Mouse (Mus musculus): ENCODE results near the gene Zfhx3. TPM values are rescaled to one million over a fixed set of nuclear protein-coding genes. Genes with fewer than 3 reads are reported as not detected.

Gene Zfhx3
- polyA plus RNA-seq, 1 experiment: 17.1 TPM

DNA sequence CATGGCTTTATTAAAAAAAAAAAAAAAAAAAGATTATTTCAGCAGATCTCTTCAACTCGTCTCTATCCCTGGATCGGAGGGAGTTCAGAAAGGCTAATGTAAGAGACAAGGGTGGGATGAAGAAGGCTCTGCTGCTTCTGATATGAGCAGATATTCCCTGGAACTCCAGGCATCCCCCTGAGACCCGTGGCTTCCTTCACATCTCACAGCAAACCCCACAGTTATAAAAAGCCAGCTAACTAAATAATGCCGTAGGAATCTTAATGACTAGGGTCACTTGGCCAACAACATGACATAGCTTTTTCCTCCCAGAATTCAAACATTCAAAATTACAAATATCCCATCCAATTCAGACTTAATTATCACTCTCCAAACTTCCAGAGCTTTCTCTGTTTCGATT lies 666.7 kb downstream of the Zfhx3 start:
- TF ChIP-seq POLR2A (IDR thresholded peaks at IDR 0.05; ENCODE audit: borderline replicate concordance, low read depth, low read length): no peak
- no peak for TF ChIP-seq CTCF (IDR thresholded peaks at IDR 0.05; ENCODE audit: low read depth, low read length)
- Histone ChIP-seq H3K4me1 (ENCODE audit: control insufficient read depth, insufficient read depth, low read length) (peaks cover 20% of the 10 kb centered on the region), H3K4me3 (ENCODE audit: insufficient read depth, low read length) (no peak overlapping the region), H3K27ac (ENCODE audit: insufficient read depth, low read depth, low read length) (no peak overlapping the region)

DNA sequence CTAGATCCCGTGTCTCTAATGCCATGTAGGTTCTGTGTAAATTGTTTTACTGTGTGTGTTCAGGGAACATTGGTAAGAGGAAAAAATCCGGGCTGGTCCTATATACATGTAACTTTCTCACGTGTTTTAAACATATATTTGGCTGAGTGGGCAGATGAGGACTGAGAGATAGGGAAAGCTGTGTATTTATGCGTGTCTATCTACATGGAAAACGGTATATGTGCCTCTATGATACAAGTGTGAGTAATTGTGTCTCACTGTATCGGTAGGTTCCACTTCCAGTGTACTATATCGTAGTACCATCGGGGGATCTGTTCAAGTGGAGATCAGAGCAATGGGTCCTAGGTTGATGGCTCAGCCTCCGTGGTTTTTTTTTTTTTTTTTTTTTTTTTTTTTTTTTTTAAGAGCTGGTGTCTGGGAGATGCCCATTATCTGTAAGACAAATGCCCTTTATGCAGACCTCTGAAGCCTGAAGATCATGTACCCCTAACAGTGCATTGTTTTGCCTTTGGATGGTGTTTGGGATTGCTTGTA lies 668.8 kb downstream of the Zfhx3 start:
- peaks cover 24% of the 10 kb centered on the region for H3K4me1 ChIP-seq (ENCODE audit: control insufficient read depth, insufficient read depth, low read length)
- TF ChIP-seq CTCF (IDR thresholded peaks at IDR 0.05; ENCODE audit: low read depth, low read length): no peak
- TF ChIP-seq POLR2A (IDR thresholded peaks at IDR 0.05; ENCODE audit: borderline replicate concordance, low read depth, low read length): no peak
- H3K4me3 ChIP-seq (ENCODE audit: insufficient read depth, low read length): no peak overlapping the region
- H3K27ac ChIP-seq (ENCODE audit: insufficient read depth, low read depth, low read length): no peak overlapping the region

DNA sequence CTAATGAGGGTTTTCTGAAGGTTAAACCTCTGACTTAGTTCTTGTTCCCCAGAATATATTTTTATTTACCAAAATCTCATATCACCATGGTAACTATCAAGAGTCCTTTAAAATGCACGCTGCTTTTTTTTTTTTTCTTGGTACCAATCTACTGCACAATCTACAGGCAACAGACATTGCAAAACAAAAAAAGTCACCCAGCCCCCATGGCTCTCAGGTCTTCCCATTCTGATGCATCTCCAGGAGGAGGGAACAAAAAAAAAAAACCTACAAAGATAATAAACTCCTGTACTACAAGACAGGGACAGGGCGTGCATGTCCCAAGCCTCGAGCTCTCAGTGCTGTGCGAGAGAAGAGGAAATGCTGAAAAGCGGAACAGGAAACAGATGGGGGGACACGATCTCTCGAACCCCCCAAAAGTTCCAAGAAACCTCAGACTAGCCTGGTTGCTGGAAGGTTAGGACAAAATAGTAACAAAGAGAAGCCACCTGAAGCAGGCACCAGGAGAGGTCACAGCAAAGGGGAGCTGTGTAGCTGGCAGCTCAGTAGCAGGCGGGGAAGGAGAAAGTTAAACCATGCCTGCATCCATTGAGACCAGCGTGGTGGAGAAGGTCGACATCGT lies 669.5 kb downstream of the Zfhx3 start:
- H3K4me3 ChIP-seq (ENCODE audit: insufficient read depth, low read length): peak overlapping the region; percentile 10; the same call in 1 of the 2 replicates
- H3K4me1 ChIP-seq (ENCODE audit: control insufficient read depth, insufficient read depth, low read length): peaks cover 24% of the 10 kb centered on the region
- H3K27ac ChIP-seq (ENCODE audit: insufficient read depth, low read depth, low read length): peak overlapping the region; percentile 74
- TF ChIP-seq CTCF (IDR thresholded peaks at IDR 0.05; ENCODE audit: low read depth, low read length) (no peak), POLR2A (IDR thresholded peaks at IDR 0.05; ENCODE audit: borderline replicate concordance, low read depth, low read length) (no peak)

DNA sequence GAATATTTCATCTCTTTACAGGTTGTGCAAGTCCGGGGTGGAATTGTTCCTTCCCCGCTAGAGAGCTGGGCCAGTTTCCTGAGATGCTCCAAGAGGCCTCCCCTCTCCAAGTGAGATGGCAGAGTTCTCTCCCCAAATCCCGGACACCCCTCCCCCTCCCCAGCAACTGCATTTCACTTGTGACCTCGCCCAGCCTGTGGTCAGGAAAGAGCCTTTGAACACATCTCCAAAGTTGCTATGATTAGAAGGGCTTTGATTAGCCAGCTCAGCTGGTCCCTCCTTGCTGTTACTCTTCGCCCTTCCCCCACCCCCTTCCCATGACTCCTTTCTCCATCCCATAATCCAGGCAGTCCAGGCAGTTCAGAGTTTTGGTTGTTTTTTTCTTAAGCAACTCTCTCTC lies 670.4 kb downstream of the Zfhx3 start:
- no peak overlapping the region for H3K4me3 ChIP-seq (ENCODE audit: insufficient read depth, low read length)
- H3K4me1 ChIP-seq (ENCODE audit: control insufficient read depth, insufficient read depth, low read length): peaks cover 24% of the 10 kb centered on the region
- no peak for TF ChIP-seq CTCF (IDR thresholded peaks at IDR 0.05; ENCODE audit: low read depth, low read length)
- no peak for TF ChIP-seq POLR2A (IDR thresholded peaks at IDR 0.05; ENCODE audit: borderline replicate concordance, low read depth, low read length)
- H3K27ac ChIP-seq (ENCODE audit: insufficient read depth, low read depth, low read length): peak overlapping the region; percentile 74; the same call in 1 of the 2 replicates

DNA sequence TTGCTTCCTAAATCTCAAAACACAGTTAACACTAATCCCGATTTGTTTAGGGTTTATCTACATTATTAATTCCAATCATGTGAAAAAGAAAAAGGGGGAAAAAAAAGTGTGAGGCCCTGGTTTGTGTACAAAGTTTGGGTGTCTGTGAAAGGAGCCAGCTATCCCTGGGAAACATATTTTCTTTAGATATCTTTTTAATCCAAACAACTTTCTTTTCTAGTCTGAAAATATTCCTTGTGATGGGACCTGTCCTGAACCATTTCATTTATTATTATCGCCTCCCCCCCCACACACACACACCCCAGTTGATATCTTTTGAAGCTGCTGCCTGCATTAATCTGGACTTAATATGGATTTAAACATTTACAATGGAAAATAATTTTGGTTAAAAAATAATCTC lies 670.8 kb downstream of the Zfhx3 start:
- Histone ChIP-seq H3K4me1 (ENCODE audit: control insufficient read depth, insufficient read depth, low read length) (peaks cover 24% of the 10 kb centered on the region), H3K4me3 (ENCODE audit: insufficient read depth, low read length) (no peak overlapping the region), H3K27ac (ENCODE audit: insufficient read depth, low read depth, low read length) (no peak overlapping the region)
- no peak for TF ChIP-seq CTCF (IDR thresholded peaks at IDR 0.05; ENCODE audit: low read depth, low read length)
- TF ChIP-seq POLR2A (IDR thresholded peaks at IDR 0.05; ENCODE audit: borderline replicate concordance, low read depth, low read length): no peak

DNA sequence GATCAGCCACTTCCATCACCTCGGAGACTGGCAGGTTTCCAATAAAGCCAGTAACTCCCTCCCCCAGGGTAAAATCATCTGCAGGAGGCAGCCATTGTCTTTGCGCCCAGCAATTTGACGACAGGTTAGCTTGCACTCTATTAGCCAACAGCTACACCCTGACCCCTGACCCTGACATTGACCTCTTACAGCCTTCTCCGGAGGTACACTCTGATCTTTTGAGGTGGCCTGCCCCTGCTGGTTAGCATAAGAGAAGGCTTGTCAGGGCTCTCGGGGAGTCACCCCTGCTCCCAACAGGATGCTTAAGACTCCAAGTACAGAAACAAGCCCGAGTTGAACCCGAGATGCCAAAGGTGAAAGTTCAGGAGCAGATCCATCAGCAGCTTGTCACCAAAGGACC lies 678.9 kb downstream of the Zfhx3 start:
- TF ChIP-seq POLR2A (IDR thresholded peaks at IDR 0.05; ENCODE audit: borderline replicate concordance, low read depth, low read length) (no peak), CTCF (IDR thresholded peaks at IDR 0.05; ENCODE audit: low read depth, low read length) (no peak)
- Histone ChIP-seq H3K4me1 (ENCODE audit: control insufficient read depth, insufficient read depth, low read length) (0 out of 2 replicates have a peak, but pooled peaks cover 4% of the 10 kb centered on the region), H3K27ac (ENCODE audit: insufficient read depth, low read depth, low read length) (no peak overlapping the region), H3K4me3 (ENCODE audit: insufficient read depth, low read length) (no peak overlapping the region)

DNA sequence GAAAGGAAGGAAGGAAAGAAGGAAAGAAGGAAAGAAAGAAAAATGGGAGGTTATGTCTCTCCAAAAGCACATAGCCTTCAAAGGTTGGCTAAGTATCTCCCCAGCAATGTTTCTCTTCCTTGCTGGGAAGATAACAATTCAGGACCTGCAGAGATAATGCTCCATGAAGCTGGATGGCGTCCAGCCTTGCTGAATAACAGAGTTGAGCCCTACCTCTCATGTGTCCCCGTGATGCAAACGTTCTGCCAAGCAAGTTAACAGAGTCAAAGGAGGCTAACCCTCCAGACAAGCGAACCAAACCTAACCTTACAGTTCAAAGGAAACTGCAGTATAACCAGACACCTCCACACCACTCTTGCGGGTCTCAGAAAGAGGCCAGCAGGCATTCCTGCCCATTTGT lies 681.2 kb downstream of the Zfhx3 start:
- no peak for TF ChIP-seq POLR2A (IDR thresholded peaks at IDR 0.05; ENCODE audit: borderline replicate concordance, low read depth, low read length)
- no peak for TF ChIP-seq CTCF (IDR thresholded peaks at IDR 0.05; ENCODE audit: low read depth, low read length)
- H3K4me1 ChIP-seq (ENCODE audit: control insufficient read depth, insufficient read depth, low read length): 0 out of 2 replicates have a peak, but pooled peaks cover 4% of the 10 kb centered on the region
- no peak overlapping the region for H3K27ac ChIP-seq (ENCODE audit: insufficient read depth, low read depth, low read length)
- no peak overlapping the region for H3K4me3 ChIP-seq (ENCODE audit: insufficient read depth, low read length)

DNA sequence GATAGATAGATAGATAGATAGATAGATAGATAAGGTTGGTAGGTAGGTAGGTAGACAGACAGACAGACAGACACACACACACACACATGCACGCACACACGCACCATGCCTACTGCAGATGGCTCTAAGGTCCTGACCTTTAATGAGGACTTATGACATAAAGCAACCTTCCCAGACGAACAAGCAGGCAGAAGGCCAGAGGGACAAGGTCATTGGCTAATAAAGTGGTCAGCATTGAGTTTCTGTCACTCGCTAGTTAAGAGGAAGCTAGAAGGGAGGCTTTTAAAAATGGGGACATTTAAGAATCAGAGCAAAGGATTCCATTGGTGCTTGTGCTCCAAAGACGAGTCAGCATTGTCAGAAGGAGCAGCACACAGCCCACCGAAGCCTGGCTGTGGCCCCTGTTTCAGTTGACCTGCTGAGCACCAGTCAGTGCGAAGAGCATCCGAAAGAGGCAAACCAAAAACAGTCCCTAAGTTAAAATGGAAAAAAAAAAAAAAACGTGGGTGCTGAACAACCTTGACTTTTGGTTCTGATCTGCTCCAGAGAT lies 683.2 kb downstream of the Zfhx3 start:
- no peak overlapping the region for H3K4me3 ChIP-seq (ENCODE audit: insufficient read depth, low read length)
- H3K4me1 ChIP-seq (ENCODE audit: control insufficient read depth, insufficient read depth, low read length): 0 out of 2 replicates have a peak, but pooled peaks cover 4% of the 10 kb centered on the region
- no peak overlapping the region for H3K27ac ChIP-seq (ENCODE audit: insufficient read depth, low read depth, low read length)
- TF ChIP-seq POLR2A (IDR thresholded peaks at IDR 0.05; ENCODE audit: borderline replicate concordance, low read depth, low read length): no peak
- TF ChIP-seq CTCF (IDR thresholded peaks at IDR 0.05; ENCODE audit: low read depth, low read length): no peak

DNA sequence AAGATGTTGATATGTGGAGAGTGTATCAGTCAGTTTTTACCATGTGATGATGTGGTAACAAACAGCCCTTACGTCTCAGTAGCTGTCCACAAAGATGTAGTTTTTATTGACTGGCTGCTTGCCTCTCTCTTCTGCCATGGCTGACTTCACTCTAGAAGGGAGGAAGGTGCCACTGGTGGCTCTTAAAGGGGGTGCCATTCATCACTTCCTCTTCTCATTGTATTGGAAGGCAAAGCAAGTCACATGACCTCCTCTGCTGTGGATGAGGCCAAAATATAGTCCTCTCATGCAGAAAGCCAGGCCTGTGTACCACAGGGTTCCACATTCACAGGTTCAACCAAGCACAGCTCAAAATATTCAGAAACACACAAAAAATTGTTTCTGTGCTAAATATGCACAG lies 688.6 kb downstream of the Zfhx3 start:
- peaks cover 5% of the 10 kb centered on the region for H3K4me1 ChIP-seq (ENCODE audit: control insufficient read depth, insufficient read depth, low read length)
- no peak for TF ChIP-seq CTCF (IDR thresholded peaks at IDR 0.05; ENCODE audit: low read depth, low read length)
- no peak for TF ChIP-seq POLR2A (IDR thresholded peaks at IDR 0.05; ENCODE audit: borderline replicate concordance, low read depth, low read length)
- H3K4me3 ChIP-seq (ENCODE audit: insufficient read depth, low read length): no peak overlapping the region
- no peak overlapping the region for H3K27ac ChIP-seq (ENCODE audit: insufficient read depth, low read depth, low read length)

DNA sequence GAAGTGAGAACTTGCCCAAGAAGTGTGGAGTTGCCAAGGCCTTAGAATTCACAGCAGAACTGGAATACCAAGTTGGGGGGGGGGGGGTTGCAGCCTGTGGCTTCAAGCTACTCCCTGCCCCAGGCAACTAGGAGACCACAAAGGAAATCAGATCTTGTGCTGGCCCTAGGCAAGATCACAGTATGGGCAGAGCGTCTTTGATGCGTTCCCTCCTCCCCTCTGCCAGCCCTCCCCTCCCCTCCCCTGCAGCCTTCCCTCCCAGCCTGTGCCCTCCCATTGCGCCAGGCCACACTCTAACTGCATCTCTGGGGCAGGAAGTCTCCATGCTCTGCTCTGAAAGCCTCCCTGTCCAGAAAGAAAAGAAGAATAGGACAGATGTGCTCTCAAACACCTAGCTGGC lies 691.8 kb downstream of the Zfhx3 start:
- H3K4me1 ChIP-seq (ENCODE audit: control insufficient read depth, insufficient read depth, low read length): peaks cover 5% of the 10 kb centered on the region
- no peak overlapping the region for H3K27ac ChIP-seq (ENCODE audit: insufficient read depth, low read depth, low read length)
- no peak overlapping the region for H3K4me3 ChIP-seq (ENCODE audit: insufficient read depth, low read length)
- TF ChIP-seq CTCF (IDR thresholded peaks at IDR 0.05; ENCODE audit: low read depth, low read length) (no peak), POLR2A (IDR thresholded peaks at IDR 0.05; ENCODE audit: borderline replicate concordance, low read depth, low read length) (no peak)
